Mouse (Mus musculus) liver, embryonic 13.5 days (tissue): Measurements from ENCODE around the gene Naglu. TPM values are rescaled to one million over a fixed set of nuclear protein-coding genes. Genes with fewer than 3 reads are reported as not detected.

Experiments
- ATAC-seq: fragments of 200-750 bp; cut with Nextera tagmentation; 2 replicates; pipeline ENCODE4 v1.8.0; 2017; ENCODE audit warnings: low read depth, mild to moderate bottlenecking, moderate number of reproducible peaks, moderate library complexity
- DNase-seq: peaks from one replicate; pipeline ENCODE4 v3.0.0; 2022
- H3K27ac ChIP-seq: fragments of 300-500 bp; sonication (generic); 2 replicates; pipeline ENCODE4 v1.5.1; 2015; ENCODE audit warnings: moderate library complexity, mild to moderate bottlenecking, inconsistent platforms
- H3K27me3 ChIP-seq: fragments of 300-500 bp; sonication (generic); 2 replicates; pipeline ENCODE4 v1.6.1; 2015; ENCODE audit warnings: mild to moderate bottlenecking, inconsistent platforms
- H3K36me3 ChIP-seq: fragments of 300-500 bp; sonication (generic); 2 replicates; pipeline ENCODE4 v1.6.1; 2015; ENCODE audit warnings: mild to moderate bottlenecking, inconsistent platforms
- H3K4me1 ChIP-seq: fragments of 300-500 bp; sonication (generic); replicated peaks from 2 replicates; pipeline ENCODE4 v1.6.1; 2015; ENCODE audit warnings: inconsistent platforms
- H3K4me2 ChIP-seq: fragments of 300-500 bp; sonication (generic); 2 replicates; pipeline ENCODE4 v1.6.1; 2015; ENCODE audit warnings: inconsistent platforms, mild to moderate bottlenecking, moderate library complexity
- H3K4me3 ChIP-seq: fragments of 300-500 bp; sonication (generic); replicated peaks from 2 replicates; pipeline ENCODE4 v1.5.1; 2015; ENCODE audit warnings: mild to moderate bottlenecking, inconsistent platforms
- H3K9ac ChIP-seq: fragments of 300-500 bp; sonication (generic); 2 replicates; pipeline ENCODE4 v1.6.1; 2015; ENCODE audit warnings: mild to moderate bottlenecking, inconsistent platforms
- H3K9me3 ChIP-seq: fragments of 300-500 bp; sonication (generic); replicated peaks from 2 replicates; pipeline ENCODE4 v1.6.1; 2016; ENCODE audit warnings: inconsistent platforms
- WGBS: fragments of 180-500 bp; shearing (Covaris S2); methylation state at CpG from one replicate; pipeline ENCODE4 v1.1.7; 2015; ENCODE audit not compliant: insufficient replicate concordance; 5-methylcytosine and 5-hydroxymethylcytosine counted together
- polyA plus RNA-seq: library from polyadenylated mRNA; unstranded; fragments of >200 nt; fragmentation: Nextera tagmentation; extraction: Ambion mirVana; gene quantifications from 2 replicates; pipeline ENCODE4 v1.2.1, GENCODE M21; 2015

Gene Naglu
- polyA plus RNA-seq, 1 experiment from 2014 or later = 6.0 TPM

- ATAC-seq (no peak), DNase-seq (no peak)
- no peak overlapping the region for H3K27ac ChIP-seq
- no peaks in the 10 kb centered on the region for H3K9me3 ChIP-seq
- peaks cover 97% of the 10 kb centered on the region for H3K36me3 ChIP-seq
- no peak overlapping the region for H3K9ac ChIP-seq
- no peaks in the 10 kb centered on the region for H3K4me1 ChIP-seq
- 86% methylated on average over 10 of the region's 10 CpGs for WGBS
- no peaks in the 10 kb centered on the region for H3K27me3 ChIP-seq
- H3K4me2 ChIP-seq = no peak overlapping the region
- no peak overlapping the region for H3K4me3 ChIP-seq
Observed at GRCm38 (mm10) chr11:101037795-101038194, 32.0 kb upstream of the Naglu start.

GRCm38 (mm10) chr11:101045826-101046225, 24.0 kb upstream of the Naglu start:
- Histone ChIP-seq H3K4me2 (no peak overlapping the region), H3K36me3 (peaks cover 100% of the 10 kb centered on the region), H3K4me3 (no peak overlapping the region), H3K27me3 (no peaks in the 10 kb centered on the region), H3K4me1 (peaks cover 2% of the 10 kb centered on the region), H3K9ac (no peak overlapping the region), H3K27ac (peak overlapping the region; percentile 6; the same call in 1 of the 2 replicates), H3K9me3 (no peaks in the 10 kb centered on the region)
- DNase-seq (no peak), ATAC-seq (no peak)
- 80% methylated on average over 4 of the region's 4 CpGs for whole genome bisulfite sequencing

DNA sequence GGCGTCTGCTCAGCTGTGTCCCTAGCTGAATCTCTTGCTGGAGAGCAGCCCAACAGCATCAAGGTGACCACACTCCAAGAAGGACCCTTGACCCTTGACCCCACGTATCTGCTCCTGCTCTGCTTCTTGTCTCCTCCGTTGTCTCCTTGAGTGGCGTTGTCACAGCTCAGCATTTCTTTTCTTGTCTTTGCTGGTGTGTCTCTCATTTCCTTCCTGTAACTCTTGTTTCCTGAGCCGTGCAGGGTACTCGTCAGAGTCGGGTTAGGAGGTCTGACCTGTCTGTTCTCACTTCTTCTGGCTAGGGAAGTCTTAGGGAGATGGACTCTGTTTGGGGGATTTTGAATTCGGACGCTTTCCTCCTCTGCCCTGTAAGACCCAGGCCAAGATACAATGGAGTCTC, 23.4 kb upstream of the Naglu start:
- no peak overlapping the region for H3K27ac ChIP-seq
- no peak for ATAC-seq

GRCm38 (mm10) chr11:101047502-101047901, 22.3 kb upstream of the Naglu start:
- no peaks in the 10 kb centered on the region for H3K9me3 ChIP-seq
- H3K4me1 ChIP-seq = peaks cover 2% of the 10 kb centered on the region
- no peak overlapping the region for H3K4me3 ChIP-seq
- H3K27ac ChIP-seq = no peak overlapping the region
- 63% methylated on average over 3 of the region's 3 CpGs for WGBS
- no peaks in the 10 kb centered on the region for H3K27me3 ChIP-seq
- ATAC-seq (no peak), DNase-seq (no peak)
- H3K9ac ChIP-seq = no peak overlapping the region
- peaks cover 100% of the 10 kb centered on the region for H3K36me3 ChIP-seq
- H3K4me2 ChIP-seq = no peak overlapping the region

More for the DNA sequence above, 23.4 kb upstream of the Naglu start:
- no peak for DNase-seq
- no peak overlapping the region for H3K4me3 ChIP-seq
- no peak overlapping the region for H3K4me2 ChIP-seq
- peaks cover 2% of the 10 kb centered on the region for H3K4me1 ChIP-seq
- H3K9ac ChIP-seq = no peak overlapping the region
- WGBS = 37% methylated on average over 9 of the region's 9 CpGs
- peaks cover 100% of the 10 kb centered on the region for H3K36me3 ChIP-seq
- H3K27me3 ChIP-seq = no peaks in the 10 kb centered on the region
- H3K9me3 ChIP-seq = no peaks in the 10 kb centered on the region

GRCm38 (mm10) chr11:101050359-101050758, 19.5 kb upstream of the Naglu start:
- Histone ChIP-seq H3K36me3 (peaks cover 99% of the 10 kb centered on the region), H3K27ac (no peak overlapping the region), H3K27me3 (no peaks in the 10 kb centered on the region), H3K4me1 (peaks cover 13% of the 10 kb centered on the region), H3K9ac (no peak overlapping the region), H3K4me3 (no peak overlapping the region), H3K4me2 (no peak overlapping the region), H3K9me3 (peaks cover 7% of the 10 kb centered on the region; the same call in 1 of the 2 replicates)
- DNase-seq (no peak), ATAC-seq (no peak)
- WGBS = 90% methylated on average over 9 of the region's 9 CpGs

DNA sequence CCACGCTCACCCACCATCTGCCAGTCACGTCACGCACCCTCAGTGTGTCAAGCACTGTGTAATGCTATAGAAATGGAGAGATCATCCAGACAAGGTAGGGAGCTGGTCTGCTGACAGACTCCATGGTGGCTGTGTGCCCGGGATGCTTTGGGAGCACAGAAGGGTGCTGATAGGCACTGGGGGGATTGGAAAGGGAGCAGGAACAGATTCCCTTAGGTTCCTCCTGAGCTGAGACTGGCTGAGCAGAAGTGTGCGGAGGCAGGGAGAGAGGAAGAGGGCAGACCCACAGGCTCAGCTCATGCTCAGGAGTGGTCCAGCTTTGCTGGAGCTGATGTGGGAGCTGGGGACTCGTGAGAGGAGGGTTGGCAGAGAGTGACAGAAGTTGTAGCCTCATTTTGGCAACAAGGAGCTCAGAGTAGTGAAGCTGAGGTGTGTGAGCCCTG, 18.7 kb upstream of the Naglu start:
- Histone ChIP-seq H3K27ac (no peak overlapping the region), H3K36me3 (peaks cover 99% of the 10 kb centered on the region), H3K9me3 (peaks cover 7% of the 10 kb centered on the region; the same call in 1 of the 2 replicates), H3K4me3 (no peak overlapping the region), H3K9ac (no peak overlapping the region), H3K27me3 (no peaks in the 10 kb centered on the region), H3K4me1 (peaks cover 17% of the 10 kb centered on the region), H3K4me2 (no peak overlapping the region)
- WGBS = 89% methylated on average over 6 of the region's 6 CpGs
- DNase-seq (no peak), ATAC-seq (no peak)

- H3K27me3 ChIP-seq = no peaks in the 10 kb centered on the region
- H3K27ac ChIP-seq = no peak overlapping the region
- 83% methylated on average over 8 of the region's 8 CpGs for WGBS
- ATAC-seq (no peak), DNase-seq (no peak)
- H3K9ac ChIP-seq = no peak overlapping the region
- no peak overlapping the region for H3K4me2 ChIP-seq
- no peak overlapping the region for H3K4me3 ChIP-seq
- peaks cover 7% of the 10 kb centered on the region; the same call in 1 of the 2 replicates for H3K9me3 ChIP-seq
- peaks cover 99% of the 10 kb centered on the region for H3K36me3 ChIP-seq
- peaks cover 21% of the 10 kb centered on the region for H3K4me1 ChIP-seq
Observed at GRCm38 (mm10) chr11:101051617-101052016, 18.2 kb upstream of the Naglu start.

DNA sequence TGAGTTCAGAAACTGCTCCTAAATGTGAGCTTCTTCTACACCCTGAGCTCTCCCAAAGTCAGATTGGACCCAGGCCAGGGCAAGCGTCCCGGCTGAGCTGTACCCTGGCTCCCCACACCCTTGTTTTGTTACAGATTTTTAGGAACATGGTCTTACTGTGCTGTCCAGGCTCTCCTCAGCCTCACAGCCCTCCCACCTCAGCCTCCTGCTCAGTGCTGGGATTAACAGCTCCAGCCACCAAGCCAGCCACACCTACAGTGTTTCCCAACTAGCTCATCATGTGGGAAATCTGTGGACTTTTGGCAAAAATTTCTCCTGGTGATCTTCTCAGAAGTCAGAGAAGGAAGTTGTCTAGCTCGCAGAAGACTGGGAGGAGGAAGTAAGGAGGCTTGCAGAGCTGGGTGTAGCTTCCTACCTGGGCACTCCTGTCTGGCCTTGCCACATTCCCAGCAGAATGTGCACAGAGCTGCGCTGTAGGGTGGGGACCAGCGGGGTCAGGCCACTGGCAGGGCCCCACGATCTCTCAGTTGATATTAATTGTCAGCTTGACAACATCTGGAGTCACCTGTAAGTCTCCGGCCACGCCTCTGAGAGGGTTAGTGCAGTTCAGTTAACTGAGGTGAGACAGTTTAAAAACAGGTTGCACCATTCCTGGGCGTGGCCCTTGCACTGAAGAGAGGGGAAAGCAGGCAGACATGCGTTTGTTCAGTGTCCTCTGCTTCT, 16.9 kb upstream of the Naglu start:
- no peak overlapping the region for H3K4me3 ChIP-seq
- H3K9ac ChIP-seq = no peak overlapping the region
- H3K36me3 ChIP-seq = peaks cover 99% of the 10 kb centered on the region
- H3K9me3 ChIP-seq = peaks cover 7% of the 10 kb centered on the region; the same call in 1 of the 2 replicates
- peaks cover 31% of the 10 kb centered on the region for H3K4me1 ChIP-seq
- H3K27ac ChIP-seq = no peak overlapping the region
- 76% methylated on average over 10 of the region's 10 CpGs for WGBS
- no peaks in the 10 kb centered on the region for H3K27me3 ChIP-seq
- DNase-seq = no peak
- H3K4me2 ChIP-seq = no peak overlapping the region
- ATAC-seq = no peak

GRCm38 (mm10) chr11:101053974-101054373, 15.8 kb upstream of the Naglu start:
- Histone ChIP-seq H3K4me3 (no peak overlapping the region), H3K4me1 (peaks cover 41% of the 10 kb centered on the region), H3K27ac (no peak overlapping the region), H3K27me3 (no peaks in the 10 kb centered on the region), H3K9me3 (peaks cover 7% of the 10 kb centered on the region; the same call in 1 of the 2 replicates), H3K36me3 (peaks cover 99% of the 10 kb centered on the region), H3K4me2 (no peak overlapping the region), H3K9ac (no peak overlapping the region)
- ATAC-seq = no peak
- WGBS = 97% methylated on average over 1 of the region's 1 CpGs
- no peak for DNase-seq

DNA sequence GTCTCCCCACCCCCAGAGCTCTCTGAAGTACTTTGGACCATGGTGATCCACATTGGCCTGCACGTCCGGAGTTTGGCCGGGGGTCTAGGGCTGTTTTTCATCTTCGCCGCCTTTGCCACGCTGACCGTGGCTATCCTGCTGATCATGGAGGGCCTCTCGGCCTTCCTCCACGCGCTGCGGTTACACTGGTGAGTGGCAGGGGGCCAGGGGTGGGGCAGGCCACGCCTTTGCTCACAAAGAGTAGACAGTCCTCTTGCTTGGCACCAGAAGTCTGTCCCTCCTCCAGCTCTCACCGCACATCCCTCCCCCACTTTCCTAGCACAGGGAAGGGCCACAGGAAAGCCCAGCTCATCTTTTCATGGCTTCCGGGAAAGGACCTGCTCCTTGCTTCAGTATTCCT, 14.4 kb upstream of the Naglu start:
- no peak overlapping the region for H3K4me2 ChIP-seq
- no peaks in the 10 kb centered on the region for H3K27me3 ChIP-seq
- peaks cover 7% of the 10 kb centered on the region; the same call in 1 of the 2 replicates for H3K9me3 ChIP-seq
- H3K27ac ChIP-seq = peak overlapping the region; percentile 4; the same call in 1 of the 2 replicates
- DNase-seq (no peak), ATAC-seq (no peak)
- peaks cover 52% of the 10 kb centered on the region for H3K4me1 ChIP-seq
- H3K36me3 ChIP-seq = peaks cover 99% of the 10 kb centered on the region
- 64% methylated on average over 14 of the region's 14 CpGs for WGBS
- no peak overlapping the region for H3K4me3 ChIP-seq
- H3K9ac ChIP-seq = no peak overlapping the region

DNA sequence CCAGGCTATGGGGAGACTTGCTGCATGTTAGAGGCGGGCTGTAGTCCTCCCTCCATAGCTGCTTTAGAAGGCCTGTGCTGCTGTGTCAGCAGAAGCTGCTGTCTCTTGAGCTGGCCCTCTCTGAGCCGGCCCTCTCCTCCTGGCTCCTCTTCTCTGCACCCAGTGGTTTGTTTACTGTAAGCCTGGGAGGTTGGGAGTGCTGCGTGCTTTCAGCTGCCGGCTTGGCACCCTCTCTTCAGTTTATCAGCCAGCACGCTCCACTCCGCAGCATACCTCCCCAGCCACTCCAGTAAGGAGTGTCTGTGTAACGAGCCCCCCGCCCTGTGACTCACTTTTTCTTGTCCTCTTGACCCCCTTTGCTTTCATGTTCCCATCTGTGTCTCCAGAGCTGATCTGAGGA, 12.9 kb upstream of the Naglu start:
- peaks cover 7% of the 10 kb centered on the region; the same call in 1 of the 2 replicates for H3K9me3 ChIP-seq
- H3K9ac ChIP-seq = no peak overlapping the region; the same call in 1 of the 2 replicates
- peaks cover 98% of the 10 kb centered on the region for H3K36me3 ChIP-seq
- DNase-seq = no peak
- peak; percentile 9; the same call in 1 of the 2 replicates for ATAC-seq
- H3K27me3 ChIP-seq = no peaks in the 10 kb centered on the region
- H3K4me1 ChIP-seq = peaks cover 64% of the 10 kb centered on the region
- no peak overlapping the region for H3K4me3 ChIP-seq
- WGBS = 60% methylated on average over 8 of the region's 8 CpGs
- H3K4me2 ChIP-seq = no peak overlapping the region
- H3K27ac ChIP-seq = peak overlapping the region; percentile 67

DNA sequence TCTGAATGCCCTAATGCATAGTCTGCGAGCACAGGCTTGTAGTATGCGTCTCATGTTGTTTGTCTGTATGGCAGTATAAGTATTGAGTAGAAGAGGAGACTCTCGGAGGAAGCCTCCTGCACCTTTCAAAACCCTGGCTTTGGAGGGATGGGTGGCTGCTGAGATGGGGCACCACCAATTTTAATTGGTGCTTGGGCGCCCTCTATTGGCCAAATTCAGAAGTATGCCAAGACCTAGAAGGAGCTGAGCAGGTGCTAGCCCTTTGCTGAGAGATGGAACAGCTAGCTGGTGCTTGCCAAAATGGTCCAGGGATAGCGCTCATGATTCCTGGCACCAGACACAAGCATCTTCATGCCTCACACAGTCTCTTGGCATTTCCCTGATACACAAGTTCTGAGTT, 12.0 kb upstream of the Naglu start:
- WGBS = 24% methylated on average over 5 of the region's 5 CpGs
- H3K27me3 ChIP-seq = no peaks in the 10 kb centered on the region
- H3K36me3 ChIP-seq = peaks cover 98% of the 10 kb centered on the region
- ATAC-seq = peak; percentile 48
- H3K9me3 ChIP-seq = peaks cover 7% of the 10 kb centered on the region; the same call in 1 of the 2 replicates
- no peak overlapping the region for H3K4me3 ChIP-seq
- no peak overlapping the region for H3K9ac ChIP-seq
- no peak overlapping the region for H3K4me2 ChIP-seq
- no peak overlapping the region for H3K27ac ChIP-seq
- DNase-seq = peak; percentile 58
- peaks cover 71% of the 10 kb centered on the region for H3K4me1 ChIP-seq
